Mouse (Mus musculus) hindbrain, embryonic 11.5 days (tissue): Measurements from ENCODE around the gene Aldh8a1. TPM values are rescaled to one million over a fixed set of nuclear protein-coding genes. Genes with fewer than 3 reads are reported as not detected.

Source experiments
- ATAC-seq: fragments of 200-750 bp; cut with Nextera tagmentation; 2 replicates; pipeline ENCODE4 v1.8.0; 2017; ENCODE audit warnings: mild to moderate bottlenecking, moderate TSS enrichment, moderate library complexity; ENCODE audit not compliant: low FRiP score
- DNase-seq: peaks from one replicate; pipeline ENCODE4 v3.0.0-alpha.2; 2015; ENCODE audit warnings: low spot score
- H3K27ac ChIP-seq: fragments of 300-500 bp; sonication (generic); 2 replicates; pipeline ENCODE4 v1.5.1; 2014; ENCODE audit warnings: mild to moderate bottlenecking, low read depth, low read length
- H3K27me3 ChIP-seq: fragments of 300-500 bp; sonication (generic); 2 replicates; pipeline ENCODE4 v1.6.1; 2014; ENCODE audit warnings: mild to moderate bottlenecking, low read length, moderate library complexity, mixed read lengths; ENCODE audit not compliant: control insufficient read depth, insufficient read depth
- H3K36me3 ChIP-seq: fragments of 300-500 bp; sonication (generic); 2 replicates; pipeline ENCODE4 v1.6.1; 2014; ENCODE audit warnings: mild to moderate bottlenecking, low read length, moderate library complexity, mixed read lengths; ENCODE audit not compliant: control insufficient read depth, insufficient read depth
- H3K4me1 ChIP-seq: fragments of 300-500 bp; sonication (generic); replicated peaks from 2 replicates; pipeline ENCODE4 v1.6.1; 2014; ENCODE audit warnings: low read length, mixed read lengths; ENCODE audit not compliant: control insufficient read depth, insufficient read depth
- H3K4me2 ChIP-seq: fragments of 300-500 bp; sonication (generic); replicated peaks from 2 replicates; pipeline ENCODE4 v1.6.1; 2014; ENCODE audit warnings: mild to moderate bottlenecking, low read depth, low read length
- H3K4me3 ChIP-seq: fragments of 300-500 bp; sonication (generic); 2 replicates; pipeline ENCODE4 v1.5.1; 2014; ENCODE audit warnings: low read depth, low read length
- H3K9ac ChIP-seq: fragments of 300-500 bp; sonication (generic); 2 replicates; pipeline ENCODE4 v1.6.1; 2014; ENCODE audit warnings: low read depth, low read length
- H3K9me3 ChIP-seq: fragments of 300-500 bp; sonication (generic); 2 replicates; pipeline ENCODE4 v1.6.1; 2016; ENCODE audit warnings: low read length; ENCODE audit not compliant: control insufficient read depth
- WGBS: fragments of 180-500 bp; shearing (Covaris S2); extraction: QIAGEN DNeasy Blood & Tissue Kit; methylation state at CpG from one replicate; pipeline ENCODE4 v1.1.7; 2014; 5-methylcytosine and 5-hydroxymethylcytosine counted together
- polyA plus RNA-seq: library from polyadenylated mRNA; unstranded; fragments of >200 nt; fragmentation: Nextera tagmentation; extraction: Ambion mirVana; gene quantifications from 2 replicates; pipeline ENCODE4 v1.2.1, GENCODE M21; 2014

Gene Aldh8a1
- polyA plus RNA-seq, 1 experiment from 2014 or later = 0.12 TPM

DNA sequence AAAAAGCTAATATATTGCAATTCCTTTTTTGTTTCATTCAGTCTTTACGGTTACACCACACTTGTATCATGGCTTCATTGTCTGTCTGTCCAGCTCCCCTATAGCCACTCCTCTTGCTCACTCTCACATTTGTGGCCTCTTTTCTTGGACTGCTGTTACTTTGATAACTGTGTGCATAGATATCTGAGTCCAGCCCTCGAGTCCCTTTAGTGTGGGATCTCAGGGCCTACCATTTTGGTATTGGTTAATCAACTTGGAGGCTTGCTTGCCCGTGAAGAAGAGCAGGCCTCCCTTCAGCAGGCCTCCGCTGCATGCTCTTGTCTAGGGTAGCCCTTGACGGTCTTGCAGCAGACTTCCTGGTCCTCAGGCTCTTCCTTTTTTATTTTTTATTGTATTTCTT lies 27.6 kb upstream of the Aldh8a1 start:
- WGBS = 96% methylated on average over 5 of the region's 5 CpGs
- no peak overlapping the region for H3K4me2 ChIP-seq
- DNase-seq (no peak), ATAC-seq (no peak)
- H3K36me3 ChIP-seq = peaks cover 10% of the 10 kb centered on the region
- H3K27me3 ChIP-seq = no peaks in the 10 kb centered on the region
- no peaks in the 10 kb centered on the region for H3K4me1 ChIP-seq
- H3K9ac ChIP-seq = no peak overlapping the region
- no peak overlapping the region for H3K27ac ChIP-seq
- no peak overlapping the region for H3K4me3 ChIP-seq
- no peaks in the 10 kb centered on the region for H3K9me3 ChIP-seq

DNA sequence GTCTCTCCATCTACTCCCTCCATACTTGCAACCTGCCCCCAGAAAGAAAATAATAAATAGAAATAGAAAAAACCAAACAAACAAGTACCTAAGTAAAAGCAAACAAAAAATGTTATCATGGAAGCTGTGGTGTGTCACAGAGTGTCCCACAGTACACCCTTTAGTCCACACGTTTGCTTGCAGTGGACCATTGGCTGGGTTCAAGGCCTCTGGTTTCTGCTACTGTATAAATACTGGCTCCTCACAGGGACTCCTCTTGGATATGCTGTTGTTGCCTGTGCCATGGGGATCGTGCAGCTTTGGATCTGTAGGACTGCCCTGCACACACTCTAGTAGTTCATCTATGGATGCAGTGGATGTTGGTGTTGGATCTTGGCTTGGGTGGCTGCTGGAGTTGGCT lies 27.1 kb upstream of the Aldh8a1 start:
- no peak overlapping the region for H3K4me2 ChIP-seq
- no peak overlapping the region for H3K9ac ChIP-seq
- H3K9me3 ChIP-seq = no peaks in the 10 kb centered on the region
- DNase-seq (no peak), ATAC-seq (no peak)
- H3K4me1 ChIP-seq = no peaks in the 10 kb centered on the region
- no peak overlapping the region for H3K4me3 ChIP-seq
- 86% methylated on average over 2 of the region's 2 CpGs for WGBS
- peaks cover 10% of the 10 kb centered on the region for H3K36me3 ChIP-seq
- no peak overlapping the region for H3K27ac ChIP-seq
- no peaks in the 10 kb centered on the region for H3K27me3 ChIP-seq

DNA sequence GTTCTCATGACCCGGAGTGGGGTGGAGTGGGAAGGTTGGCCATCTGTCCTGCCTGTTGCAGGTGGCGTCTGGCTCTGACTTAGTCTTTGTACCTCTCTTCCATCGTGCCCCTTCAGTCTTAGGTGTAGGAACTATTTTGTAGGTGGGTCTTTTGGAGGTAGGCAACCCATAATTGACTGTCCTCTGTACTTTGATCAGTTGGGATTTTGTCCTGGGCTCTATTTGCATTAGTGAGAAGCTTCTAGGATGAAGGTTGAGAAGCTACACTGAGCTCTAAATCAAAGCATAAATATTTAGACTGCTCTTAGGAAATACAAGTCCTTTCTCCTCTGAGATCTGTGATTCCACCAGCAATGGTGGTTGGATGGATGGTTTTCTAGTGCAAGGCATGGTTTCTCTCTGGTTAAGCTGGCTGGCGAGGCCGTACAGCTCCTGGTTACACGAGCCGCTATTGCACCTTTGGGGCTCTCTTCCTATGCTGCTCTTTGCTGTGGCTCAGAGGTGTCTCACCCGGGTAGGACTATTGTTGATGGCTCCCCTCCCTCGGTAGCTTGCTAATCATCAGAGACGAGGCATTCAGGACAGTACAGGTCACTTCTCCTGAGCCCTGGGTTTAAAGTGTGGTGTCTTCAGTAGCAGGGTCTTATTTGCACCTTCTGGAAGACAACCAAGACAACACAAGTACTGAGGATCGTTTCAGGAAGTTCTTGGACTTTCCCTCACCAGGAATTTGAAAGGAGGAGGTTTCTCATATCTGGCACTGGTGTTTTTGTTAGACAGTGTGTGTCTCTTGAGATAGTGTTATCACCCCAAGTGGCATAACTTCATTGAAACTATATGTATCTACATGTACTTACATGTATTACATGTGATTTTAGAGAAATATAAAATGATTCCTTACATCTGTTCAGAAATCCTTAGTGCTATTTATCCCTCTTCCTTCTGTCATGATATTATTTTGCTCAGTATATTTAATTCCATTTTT lies 26.3 kb upstream of the Aldh8a1 start:
- Histone ChIP-seq H3K4me2 (no peak overlapping the region), H3K27me3 (no peaks in the 10 kb centered on the region), H3K36me3 (peaks cover 10% of the 10 kb centered on the region), H3K4me1 (no peaks in the 10 kb centered on the region), H3K27ac (no peak overlapping the region), H3K9me3 (no peaks in the 10 kb centered on the region), H3K4me3 (no peak overlapping the region), H3K9ac (no peak overlapping the region)
- no peak for ATAC-seq
- 93% methylated on average over 11 of the region's 11 CpGs for WGBS
- no peak for DNase-seq

GRCm38 (mm10) chr10:21351766-21352165 lies 25.3 kb upstream of the Aldh8a1 start:
- Histone ChIP-seq H3K4me2 (no peak overlapping the region), H3K27ac (no peak overlapping the region), H3K9me3 (no peaks in the 10 kb centered on the region), H3K9ac (no peak overlapping the region), H3K27me3 (no peaks in the 10 kb centered on the region), H3K36me3 (peaks cover 10% of the 10 kb centered on the region; the same call in 1 of the 2 replicates), H3K4me1 (no peaks in the 10 kb centered on the region), H3K4me3 (no peak overlapping the region)
- no peak for ATAC-seq
- 73% methylated on average over 12 of the region's 12 CpGs for WGBS
- no peak for DNase-seq

- Histone ChIP-seq H3K9me3 (no peaks in the 10 kb centered on the region), H3K27me3 (no peaks in the 10 kb centered on the region), H3K4me3 (no peak overlapping the region), H3K27ac (no peak overlapping the region), H3K36me3 (peaks cover 10% of the 10 kb centered on the region; the same call in 1 of the 2 replicates), H3K4me2 (no peak overlapping the region), H3K9ac (no peak overlapping the region), H3K4me1 (no peaks in the 10 kb centered on the region)
- DNase-seq = no peak
- 76% methylated on average over 5 of the region's 5 CpGs for WGBS
- ATAC-seq = no peak
Measured at GRCm38 (mm10) chr10:21353890-21354289, 23.2 kb upstream of the Aldh8a1 start.

DNA sequence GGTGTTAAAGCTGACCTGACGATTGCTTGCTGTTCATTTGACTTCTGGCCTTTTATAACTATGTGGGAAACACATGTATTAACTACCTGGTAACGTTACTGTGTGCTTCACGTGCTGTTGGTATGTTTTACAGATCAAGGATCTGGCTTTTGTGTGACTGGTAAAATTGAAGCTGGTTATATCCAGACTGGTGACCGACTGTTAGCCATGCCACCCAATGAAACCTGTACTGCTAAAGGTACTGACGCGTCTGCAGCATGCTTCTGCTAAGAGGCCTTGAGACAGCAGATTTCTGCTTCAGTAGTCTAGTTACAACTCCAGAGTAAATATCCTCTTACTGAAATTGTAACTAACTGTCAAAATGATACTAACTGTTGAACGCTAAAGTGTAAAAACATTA lies 22.6 kb upstream of the Aldh8a1 start:
- H3K36me3 ChIP-seq = peaks cover 10% of the 10 kb centered on the region; the same call in 1 of the 2 replicates

GRCm38 (mm10) chr10:21357986-21358385 lies 19.1 kb upstream of the Aldh8a1 start:
- H3K27ac ChIP-seq = no peak overlapping the region
- H3K9ac ChIP-seq = no peak overlapping the region
- no peak overlapping the region for H3K4me3 ChIP-seq
- H3K4me1 ChIP-seq = no peaks in the 10 kb centered on the region
- WGBS = 96% methylated on average over 8 of the region's 8 CpGs
- H3K4me2 ChIP-seq = no peak overlapping the region
- H3K9me3 ChIP-seq = no peaks in the 10 kb centered on the region
- ATAC-seq (no peak), DNase-seq (no peak)
- H3K36me3 ChIP-seq = 0 out of 2 replicates have a peak, but pooled peaks cover 4% of the 10 kb centered on the region
- H3K27me3 ChIP-seq = no peaks in the 10 kb centered on the region

More for the DNA sequence above, 22.6 kb upstream of the Aldh8a1 start:
- Histone ChIP-seq H3K4me1 (no peaks in the 10 kb centered on the region), H3K4me3 (no peak overlapping the region), H3K9ac (no peak overlapping the region), H3K27ac (no peak overlapping the region), H3K9me3 (no peaks in the 10 kb centered on the region), H3K27me3 (no peaks in the 10 kb centered on the region), H3K4me2 (no peak overlapping the region)
- ATAC-seq = no peak
- DNase-seq = no peak
- WGBS = 96% methylated on average over 7 of the region's 7 CpGs

DNA sequence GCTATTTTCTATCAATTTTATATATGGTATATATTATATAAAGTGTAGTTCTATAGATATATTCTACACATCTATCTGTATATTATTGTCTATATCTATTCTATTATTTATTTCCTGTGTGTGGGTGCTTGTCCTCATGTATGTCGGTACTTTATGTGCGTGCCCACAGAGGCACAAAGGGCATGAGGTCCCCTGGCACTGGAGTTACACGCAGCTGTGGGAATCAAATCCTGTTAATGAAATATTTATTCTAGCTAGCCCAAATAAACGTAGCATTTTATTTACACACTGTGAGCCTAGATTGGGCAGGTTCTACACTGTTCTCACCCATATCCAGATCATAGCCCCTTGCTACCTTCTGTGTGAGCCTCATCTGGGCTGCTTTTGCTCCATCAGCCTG lies 18.0 kb upstream of the Aldh8a1 start:
- DNase-seq (no peak), ATAC-seq (no peak)
- Histone ChIP-seq H3K4me2 (no peak overlapping the region), H3K4me1 (no peaks in the 10 kb centered on the region), H3K9ac (no peak overlapping the region), H3K36me3 (0 out of 2 replicates have a peak, but pooled peaks cover 2% of the 10 kb centered on the region), H3K4me3 (no peak overlapping the region), H3K27me3 (no peaks in the 10 kb centered on the region), H3K9me3 (no peaks in the 10 kb centered on the region), H3K27ac (no peak overlapping the region)
- 95% methylated on average over 4 of the region's 4 CpGs for WGBS

- H3K27ac ChIP-seq = no peak overlapping the region
- no peak for DNase-seq
- H3K4me2 ChIP-seq = no peak overlapping the region
- H3K36me3 ChIP-seq = 0 out of 2 replicates have a peak, but pooled peaks cover 2% of the 10 kb centered on the region
- no peaks in the 10 kb centered on the region for H3K27me3 ChIP-seq
- no peak overlapping the region for H3K4me3 ChIP-seq
- 92% methylated on average over 7 of the region's 7 CpGs for WGBS
- no peak for ATAC-seq
- no peak overlapping the region for H3K9ac ChIP-seq
- H3K9me3 ChIP-seq = no peaks in the 10 kb centered on the region
- no peaks in the 10 kb centered on the region for H3K4me1 ChIP-seq
Measured at GRCm38 (mm10) chr10:21361871-21362270, 15.2 kb upstream of the Aldh8a1 start.
